Mouse (Mus musculus): ENCODE measurements around the gene Sptb. TPM values are rescaled to one million over a fixed set of nuclear protein-coding genes. Genes with fewer than 3 reads are reported as not detected.

Sptb gene
- polyA plus RNA-seq, 1 experiment from 2014 or later, result 0.06 TPM

Other genes with a start within 250 kb of the Sptb start
- 13.1 to 22.6 TPM (median 20.1 TPM) in 3 replicates for gene Plekhg3, start 179.7 kb downstream of the Sptb start, polyA plus RNA-seq (2018)
- gene Churc1, start 55.0 kb upstream of the Sptb start, polyA plus RNA-seq (2018), result 23.7 to 72.6 TPM (median 66.6 TPM) in 3 replicates
- 4.4 to 7.2 TPM (median 4.9 TPM) in 3 replicates for gene Fntb, start 55.0 kb upstream of the Sptb start, polyA plus RNA-seq (2018)
- gene Gpx2, start 85.0 kb upstream of the Sptb start, polyA plus RNA-seq (2018), result not detected in 3 replicates
- gene Rab15, start 112.4 kb upstream of the Sptb start, polyA plus RNA-seq (2018), result 0.26 to 1.7 TPM (median 0.42 TPM) in 3 replicates

All from macrophage (primary cell).